Mouse (Mus musculus) heart, postnatal 25 days (tissue): ENCODE results near the gene Dmac2. TPM values are rescaled to one million over a fixed set of nuclear protein-coding genes. Genes with fewer than 3 reads are reported as not detected.

Source experiments
- DNase-seq: peaks from one replicate; pipeline ENCODE4 v3.0.0; 2022; ENCODE audit warnings: low spot score
- intact Hi-C: fragments of 180-260 bp; cut with DNase I; formaldehyde crosslinking; loops from one replicate; pipeline ENCODE4 v1.15.1; 2025
- total RNA-seq, 2 experiments: library from RNA; stranded (reverse); gene quantifications; 2 replicates each; pipeline ENCODE4 v1.2.3; 2021

Dmac2 gene
- total RNA-seq, 2 experiments from 2014 or later, result 60.4 to 65.0 TPM

GRCm38 (mm10) chr7:25614831-25615705, 4.1 kb upstream of the Dmac2 start:
- DNase-seq, result no peak
- intact Hi-C loops, result no loop called here

DNA sequence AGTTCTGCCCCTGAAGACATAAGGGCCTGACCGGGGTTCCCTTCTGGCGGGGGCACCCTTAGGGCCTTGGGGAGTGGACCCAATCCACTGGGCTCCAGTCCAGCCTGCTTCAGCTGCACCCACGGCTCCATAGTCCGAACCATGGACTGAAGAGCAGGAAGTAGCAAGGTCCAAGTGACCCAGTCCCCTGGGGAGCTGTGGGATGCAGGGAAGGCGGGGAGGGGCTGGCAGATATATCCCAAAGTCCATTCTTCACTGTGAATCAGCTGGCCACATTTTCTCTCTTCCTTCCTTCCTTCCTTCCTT, 3.6 kb upstream of the Dmac2 start, which contains the start of gene Erich4:
Gene Erich4, minus strand, starts transcription at position 187 of the 306 bp plus-strand sequence.
- intact Hi-C loops, result no loop called here
- DNase-seq, result no peak

DNA sequence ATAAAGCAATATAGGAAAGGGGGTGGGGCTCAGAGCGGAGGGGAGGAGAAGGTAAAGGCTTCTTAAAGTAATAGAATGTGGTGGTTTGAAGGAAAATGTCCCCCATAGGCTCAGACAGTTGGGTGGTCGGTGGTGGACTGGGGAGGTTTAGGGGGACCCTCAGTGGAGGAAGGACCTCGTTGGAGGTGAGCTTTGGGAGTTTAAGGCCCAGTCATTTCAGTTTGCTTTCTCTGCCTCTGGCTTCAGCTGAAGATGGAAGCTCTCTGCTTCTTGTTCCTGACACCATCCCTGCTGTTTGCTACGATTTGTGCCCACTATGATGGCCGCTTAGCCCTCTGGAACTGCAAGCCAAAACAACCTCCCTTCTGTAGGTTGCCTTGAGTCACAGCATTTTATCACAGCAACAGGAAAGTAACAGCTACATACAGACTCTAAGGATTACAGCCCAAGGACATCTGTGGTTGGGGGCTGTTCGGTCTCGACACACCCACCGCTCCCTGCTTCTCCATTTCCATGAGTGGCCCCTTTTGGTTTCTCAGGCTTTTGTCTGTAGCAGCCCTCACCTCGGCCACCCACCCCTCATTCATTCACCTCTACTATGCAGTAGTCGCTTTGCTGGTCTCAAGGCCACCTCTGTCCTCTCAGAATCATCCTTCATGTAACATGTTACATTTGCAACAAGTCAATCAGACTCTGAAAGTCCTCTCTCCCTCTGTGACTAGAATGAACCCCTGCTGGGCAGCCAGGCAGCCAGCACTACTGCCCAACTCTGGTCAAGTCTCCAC, 1.6 kb upstream of the Dmac2 start:
- intact Hi-C loops, result no loop called here
- no peak for DNase-seq

DNA sequence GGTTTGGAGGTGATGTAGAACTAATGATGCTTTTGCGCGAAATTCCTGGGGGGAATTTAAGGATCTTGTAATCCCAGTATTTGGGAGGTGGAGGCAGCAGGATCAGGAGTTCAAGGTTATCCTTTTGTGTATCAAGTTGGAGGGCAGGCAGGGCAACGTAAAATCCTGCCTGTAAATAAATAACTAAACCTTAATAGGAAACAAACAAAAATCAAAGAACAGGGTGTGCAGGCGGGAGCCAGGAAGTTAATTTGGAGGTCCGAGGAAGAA, 443 bp downstream of the Dmac2 start:
- intact Hi-C loops, result no loop called here
- no peak for DNase-seq

DNA sequence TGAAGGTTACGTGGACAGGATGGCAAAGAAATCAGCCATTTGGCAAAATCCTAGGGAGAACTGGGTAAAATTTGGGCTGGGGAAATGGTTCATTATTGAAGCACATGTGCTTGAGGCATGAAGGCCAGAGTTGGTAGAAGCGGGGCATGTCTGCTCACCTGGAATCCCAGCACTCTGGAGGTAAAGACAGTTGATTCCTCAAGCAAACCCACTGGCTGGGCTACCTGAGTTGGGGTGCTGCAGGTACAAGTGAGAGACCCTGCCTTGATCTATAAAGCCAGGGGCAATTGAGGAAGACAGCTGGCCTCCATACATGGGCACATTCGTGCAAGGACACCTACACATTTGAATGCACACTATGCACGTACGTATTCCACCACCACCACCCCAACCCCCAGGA, 887 bp downstream of the Dmac2 start:
- no peak for DNase-seq
- intact Hi-C loops, result loop anchor here (5.0 kb wide), 1 partner anchor 37 kb away; the partner anchor contains the start of genes Bckdha and Exosc5

DNA sequence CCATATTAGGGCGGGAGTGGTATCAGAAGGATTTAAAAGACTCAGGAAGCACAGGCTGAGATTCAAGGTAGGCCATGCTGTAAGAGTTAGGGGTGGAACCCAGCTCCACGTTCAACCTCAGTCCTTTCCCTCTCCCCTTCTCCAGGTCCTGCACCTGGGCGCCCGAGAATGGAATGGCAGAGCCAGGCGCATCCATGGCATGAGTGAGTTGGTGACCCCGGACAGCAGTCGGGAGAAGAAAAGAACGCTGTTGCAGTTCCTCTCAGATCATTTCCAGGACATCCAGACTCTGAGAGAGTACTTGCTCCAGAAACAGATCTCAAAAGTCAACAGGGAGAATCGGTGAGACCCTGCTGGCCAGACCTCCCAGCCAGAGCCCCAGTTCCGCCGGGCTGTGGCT, 1.5 kb downstream of the Dmac2 start:
- intact Hi-C loops, result loop anchor here (5.0 kb wide), 1 partner anchor 37 kb away; the partner anchor contains the start of genes Bckdha and Exosc5
- DNase-seq, result no peak

DNA sequence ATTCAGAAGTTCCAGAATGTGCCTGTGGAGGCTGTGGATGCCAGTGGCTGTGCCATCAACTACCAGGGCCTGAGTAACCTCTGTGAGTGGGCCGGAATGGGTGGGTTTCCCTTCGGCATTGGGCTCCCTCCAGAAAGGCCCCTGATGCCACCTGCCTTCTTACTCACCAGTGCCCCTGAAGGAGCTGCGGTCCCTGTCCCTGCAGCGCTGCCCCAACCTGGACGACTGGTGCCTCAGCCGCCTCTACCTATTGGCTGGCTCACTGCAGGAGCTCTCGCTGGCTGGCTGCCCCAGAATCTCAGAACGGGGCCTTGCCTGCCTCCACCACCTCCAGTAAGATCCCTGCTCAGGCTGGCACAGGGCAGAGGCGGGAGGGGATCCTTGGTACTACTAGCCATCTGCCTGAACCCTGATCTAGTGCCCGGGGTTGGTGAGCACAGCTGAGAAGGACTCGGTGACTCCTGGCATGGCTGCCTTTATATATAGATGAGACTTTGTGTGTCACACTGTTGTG, 4.7 kb downstream of the Dmac2 start:
- DNase-seq, result no peak
- intact Hi-C loops, result loop anchor here (5.0 kb wide), 1 partner anchor 33 kb away; the partner anchor contains the start of genes Bckdha and Exosc5

- intact Hi-C loops, result loop anchor here (5.0 kb wide), 1 partner anchor 32 kb away; the partner anchor contains the start of genes Bckdha and Exosc5
- peak; percentile 54 for DNase-seq
Measured at GRCm38 (mm10) chr7:25624851-25625250, 5.6 kb downstream of the Dmac2 start.

GRCm38 (mm10) chr7:25625594-25626250, 6.5 kb downstream of the Dmac2 start:
- DNase-seq, result no peak
- intact Hi-C loops, result no loop called here

DNA sequence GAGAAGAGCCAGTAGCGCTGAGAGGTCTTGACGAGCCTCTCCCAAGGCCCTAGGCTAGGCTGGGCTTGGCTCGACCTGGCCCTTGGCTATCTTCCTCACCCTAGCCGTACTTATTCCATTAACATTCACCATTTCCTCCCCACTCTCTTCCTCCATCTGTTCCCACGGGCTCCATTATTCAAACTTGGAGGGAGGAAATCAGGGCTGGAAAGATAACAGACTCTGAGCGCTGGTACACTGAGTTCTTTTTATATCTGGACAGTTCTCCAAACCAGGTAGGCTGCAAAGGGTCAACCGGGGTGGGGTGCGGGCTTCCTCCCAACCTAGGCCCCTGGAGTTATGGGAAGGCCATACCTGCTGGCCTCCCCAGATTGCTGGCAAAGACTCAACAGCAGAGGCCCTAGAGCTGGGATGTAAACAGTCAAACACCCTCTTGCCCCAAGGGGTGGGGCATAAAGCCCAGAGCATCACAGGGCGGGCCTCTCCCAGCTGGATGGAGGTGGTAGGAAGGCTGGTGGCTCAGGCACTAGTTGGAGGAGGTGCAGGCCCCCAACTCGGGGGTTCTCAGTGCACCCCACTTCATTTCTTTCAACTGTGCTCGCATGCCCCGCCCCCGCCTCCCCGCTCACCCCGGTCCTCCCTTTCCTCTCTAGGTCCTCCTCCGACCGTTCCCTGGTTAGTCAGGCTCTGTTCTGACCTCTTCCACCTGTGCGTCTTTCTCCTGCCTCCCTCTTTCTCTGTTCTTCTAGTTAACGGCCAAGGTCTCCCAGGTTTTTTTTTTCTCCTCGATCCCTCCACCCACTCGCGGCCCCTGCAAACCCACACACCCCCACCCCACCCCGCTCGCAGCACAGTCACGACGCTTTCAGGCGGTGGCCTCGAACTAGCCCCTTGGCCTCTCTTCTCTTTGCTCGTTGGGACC, 7.6 kb downstream of the Dmac2 start, which contains the start of gene B3gnt8:
Gene B3gnt8, plus strand, starts transcription at position 146 of the 922 bp plus-strand sequence.
- intact Hi-C loops, result no loop called here
- peak; percentile 72 for DNase-seq

DNA sequence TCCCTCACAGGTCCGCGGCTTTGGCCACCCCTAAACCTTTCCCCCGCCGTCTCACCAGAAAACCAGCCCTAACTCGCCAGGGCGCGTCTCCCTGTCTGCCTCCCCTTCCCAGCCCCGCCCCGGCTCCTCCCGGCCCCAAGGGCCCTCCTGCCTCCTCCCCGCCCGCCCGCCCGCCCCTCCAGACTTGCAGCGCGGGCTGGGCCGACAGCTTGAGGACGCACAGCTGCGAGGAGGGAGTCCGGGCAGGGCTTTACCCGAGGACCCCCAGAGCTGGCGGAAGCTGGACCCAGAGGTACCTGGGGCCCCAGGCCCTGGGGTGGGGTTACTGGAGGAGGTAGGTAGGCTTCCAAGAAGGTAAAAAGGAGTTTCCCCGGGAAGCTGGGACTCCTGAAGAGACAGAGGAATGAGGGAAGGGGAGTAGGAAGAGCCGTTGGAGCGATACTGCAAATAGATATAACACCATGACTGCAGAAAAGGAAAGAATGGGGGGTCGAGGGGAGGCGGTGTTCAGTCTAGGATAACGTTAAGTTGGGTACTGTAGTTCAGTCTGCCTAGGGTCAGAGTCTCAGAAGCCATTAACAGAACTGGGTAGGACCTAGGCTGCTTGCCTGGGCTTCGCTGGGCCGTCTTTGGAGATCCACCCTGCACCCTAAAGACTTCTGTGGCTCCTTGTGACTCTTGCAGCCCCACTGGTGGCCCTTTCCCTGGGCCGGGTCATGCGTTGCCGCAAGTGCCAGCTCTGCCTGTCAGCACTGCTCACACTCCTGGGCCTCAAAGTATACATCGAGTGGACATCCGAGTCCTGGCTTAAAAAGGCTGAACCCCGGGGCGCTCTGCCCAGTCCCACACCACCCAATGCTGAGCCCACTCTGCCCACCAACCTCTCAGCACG, 8.5 kb downstream of the Dmac2 start:
- peak; percentile 71 for DNase-seq
- intact Hi-C loops, result no loop called here

- DNase-seq, result no peak
Measured at GRCm38 (mm10) chr7:25628323-25628620, 9.1 kb downstream of the Dmac2 start.

GRCm38 (mm10) chr7:25632679-25633078, 13.5 kb downstream of the Dmac2 start:
- DNase-seq, result no peak
- intact Hi-C loops, result no loop called here

More at GRCm38 (mm10) chr7:25628323-25628620, 9.1 kb downstream of the Dmac2 start:
- intact Hi-C loops, result no loop called here

DNA sequence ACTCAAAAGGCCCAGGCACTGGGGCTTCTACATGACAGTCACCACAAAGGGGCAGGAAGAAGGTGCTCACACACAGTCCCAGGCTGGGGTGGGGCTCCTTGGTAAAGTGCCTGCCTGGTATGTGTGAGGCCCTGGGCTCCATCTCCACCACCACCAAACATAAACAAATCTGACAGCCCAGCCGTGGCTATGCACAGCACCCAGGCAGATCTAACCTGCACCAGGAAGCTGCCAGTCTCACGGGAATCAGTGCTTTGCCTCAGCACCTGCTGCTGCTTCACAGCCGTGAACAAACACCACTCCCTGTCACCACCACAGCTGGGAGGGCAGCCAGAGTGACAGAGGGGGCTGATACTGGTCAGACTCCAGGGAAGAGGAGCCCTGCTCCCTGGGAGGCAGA, 17.2 kb downstream of the Dmac2 start:
- intact Hi-C loops, result no loop called here
- DNase-seq, result no peak

GRCm38 (mm10) chr7:25637099-25637498, 17.9 kb downstream of the Dmac2 start:
- intact Hi-C loops, result no loop called here
- DNase-seq, result no peak

- intact Hi-C loops, result no loop called here
Measured at GRCm38 (mm10) chr7:25639754-25640153, 20.5 kb downstream of the Dmac2 start.

DNA sequence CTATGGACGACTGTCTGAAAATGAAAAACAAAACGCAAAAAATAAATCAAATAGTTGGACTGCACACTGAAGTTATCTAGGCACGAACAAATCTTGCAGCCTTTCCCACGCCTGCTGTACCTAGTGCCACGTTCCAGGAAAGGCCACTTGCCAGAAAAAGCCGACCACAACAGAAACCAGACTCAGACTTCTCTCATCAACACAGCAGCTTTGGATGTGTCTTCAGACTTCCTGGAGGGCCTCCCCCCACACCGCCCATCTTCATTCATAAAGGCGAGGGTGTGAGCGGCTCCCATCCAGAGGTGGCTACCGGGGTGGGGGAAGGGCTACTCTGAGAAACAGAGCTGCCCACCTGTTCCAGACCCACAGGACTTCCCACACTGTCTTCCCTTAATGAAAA, 24.9 kb downstream of the Dmac2 start:
- no peak for DNase-seq

More at GRCm38 (mm10) chr7:25639754-25640153, 20.5 kb downstream of the Dmac2 start:
- DNase-seq, result no peak

DNA sequence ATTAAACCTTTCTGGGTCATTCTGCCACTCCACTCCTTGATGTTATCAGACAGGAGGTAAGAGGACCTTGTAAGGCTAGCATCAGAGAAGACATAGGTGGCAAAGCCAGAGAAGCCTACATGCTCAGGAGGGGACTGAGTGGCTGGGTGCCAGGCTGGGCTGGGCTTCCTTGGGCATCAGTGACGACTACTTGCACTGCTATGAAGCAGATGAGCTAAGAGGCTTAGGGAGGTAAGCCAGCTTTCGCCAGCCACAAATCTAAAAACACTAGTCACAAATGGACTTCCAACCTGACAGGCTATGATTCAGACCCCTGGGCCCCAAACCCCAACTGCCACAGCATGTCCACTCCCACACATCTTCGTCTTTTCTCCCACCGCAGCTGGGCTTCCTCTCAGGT, 25.4 kb downstream of the Dmac2 start:
- intact Hi-C loops, result no loop called here
- no peak for DNase-seq

More for the DNA sequence above, 24.9 kb downstream of the Dmac2 start:
- intact Hi-C loops, result no loop called here
